In the genomic region with DNA sequence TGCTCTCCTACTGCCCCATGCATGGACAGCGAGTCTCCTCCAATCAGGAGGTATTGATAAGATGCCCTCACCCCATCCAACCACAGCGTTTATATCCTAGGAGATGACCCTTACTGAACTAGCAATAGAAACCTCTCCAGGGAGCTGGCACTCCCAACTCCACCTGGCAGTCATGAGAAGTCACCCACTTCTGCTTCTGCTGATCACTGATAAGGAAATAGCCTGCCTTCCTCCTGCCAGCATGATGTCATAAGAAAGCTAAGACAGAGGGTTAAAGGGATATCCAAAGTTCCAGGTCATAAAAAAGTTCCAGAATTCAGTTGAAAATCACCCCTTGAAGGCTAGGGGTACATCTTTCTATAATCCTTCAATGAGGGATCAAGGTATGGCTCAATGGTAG, we compare ENCODE assay signal across 23 mouse cellular contexts. TPM values are rescaled to one million over a fixed set of nuclear protein-coding genes. Genes with fewer than 3 reads are reported as not detected.
DNase-seq lines count a peak whose midpoint lies in the region; ATAC-seq and TF ChIP-seq lines count a peak whose summit lies in the region.
"Had no signal": no experiment of that assay in that cellular context is flagged by ENCODE, and none has a peak within 500 bp of the region (broad histone marks: within the 10 kb centered on the region; RNA-seq: fewer than 3 reads in every experiment).

No protein-coding gene starts in this region.

- no peak overlapping the region for H3K27ac ChIP-seq in gastrocnemius, adult 2 months
- H3K27ac ChIP-seq: hindbrain, postnatal 0 days; midbrain, embryonic 10.5 days; neural tube, embryonic 12.5 days had no signal

- DNase-seq in 416B (ENCODE audit: low read depth) (peak; percentile 87), liver (peak; percentile 41), MN1 (ENCODE audit: low spot score) (no peak)
- no peak for DNase-seq in gastrocnemius, adult 2 months
- no peak for DNase-seq in left cerebral cortex, postnatal 14 days (ENCODE audit: low spot score in 2 of 2)
- DNase-seq in cerebellum, postnatal 14 days = no peak
- DNase-seq: cerebellum, postnatal 36 days; gastrocnemius, postnatal 36 days; heart, postnatal 36 days; kidney, adult 8-10 months; kidney, postnatal 36 days; lung, postnatal 14 days; thymus, postnatal 4 days had no signal

- intact Hi-C loops in gastrocnemius, adult 2 months (cut with DNase I) = no loop called here
- intact Hi-C loops in left cerebral cortex, postnatal 14 days (cut with DNase I) = no loop called here

- H3K4me3 ChIP-seq in gastrocnemius, adult 2 months = no peak overlapping the region
- H3K4me3 ChIP-seq: heart, embryonic 12.5 days; midbrain, embryonic 10.5 days; neural tube, embryonic 12.5 days had no signal

- peak; percentile 46 for ATAC-seq in common myeloid progenitor, adult 5-6 weeks (replicated peaks; ENCODE audit: low read depth, poor library complexity, severe bottlenecking)
- peak; percentile 68 for ATAC-seq in megakaryocyte, adult 5-6 weeks (ENCODE audit: poor library complexity, severe bottlenecking)
- ATAC-seq: hindbrain, postnatal 0 days had no signal

- TF ChIP-seq CTCF in gastrocnemius, adult 2 months (IDR thresholded peaks at IDR 0.05) = no peak

RNA-seq across cellular contexts. Expression of gene Cldn3, which starts 9.8 kb away (rescaled TPM):
- total RNA-seq in common myeloid progenitor, adult 5-6 weeks (2017) = not detected in 2 replicates
- not detected in 2 replicates for total RNA-seq in megakaryocyte, adult 5-6 weeks (2015)
- total RNA-seq in megakaryocyte, adult 5-6 weeks (2017) = not detected in 2 replicates
- not detected for total RNA-seq in gastrocnemius, adult 2 months (2021)
- 1 to 10 TPM in 1 of 2 experiments, under 1 TPM in 1; 0.37 to 1.7 TPM for total RNA-seq in left cerebral cortex, postnatal 14 days (2021)
- total RNA-seq: CH12.LX; gastrocnemius, postnatal 36 days; monocyte, adult 5-6 weeks had no signal

RNA-seq across cellular contexts. Expression of gene Cldn4, which starts 29.4 kb away (rescaled TPM):
- 0.92 TPM in 1 of 2 replicates, not detected in the other for total RNA-seq in common myeloid progenitor, adult 5-6 weeks (2017)
- total RNA-seq in megakaryocyte, adult 5-6 weeks (2015) = not detected in 2 replicates
- not detected in 2 replicates for total RNA-seq in megakaryocyte, adult 5-6 weeks (2017)
- not detected for total RNA-seq in gastrocnemius, adult 2 months (2021)
- total RNA-seq in left cerebral cortex, postnatal 14 days (2021) = not detected
- total RNA-seq: gastrocnemius, postnatal 36 days; heart, postnatal 36 days; hindbrain, postnatal 0 days; layer of hippocampus, postnatal 14 days; left cerebral cortex, postnatal 25 days; monocyte, adult 5-6 weeks had no signal

RNA-seq across cellular contexts. Expression of gene Abhd11, which starts 32.8 kb away (rescaled TPM):
- total RNA-seq in common myeloid progenitor, adult 5-6 weeks (2017) = 37.5 and 40.1 TPM in 2 replicates
- total RNA-seq in megakaryocyte, adult 5-6 weeks (2015) = 52.5 and 55.0 TPM in 2 replicates
- total RNA-seq in megakaryocyte, adult 5-6 weeks (2017) = 22.9 and 32.7 TPM in 2 replicates
- total RNA-seq in gastrocnemius, adult 2 months (2021) = 10 to 100 TPM; 45.5 to 56.8 TPM
- total RNA-seq in left cerebral cortex, postnatal 14 days (2021) = 10 to 100 TPM; 41.2 to 42.0 TPM

RNA-seq across cellular contexts. Expression of gene Mettl27, which starts 44.0 kb away (rescaled TPM):
- 7.4 and 10.0 TPM in 2 replicates for total RNA-seq in common myeloid progenitor, adult 5-6 weeks (2017)
- total RNA-seq in megakaryocyte, adult 5-6 weeks (2015) = 0.46 and 3.0 TPM in 2 replicates
- total RNA-seq in megakaryocyte, adult 5-6 weeks (2017) = 0.89 and 1.3 TPM in 2 replicates
- total RNA-seq in gastrocnemius, adult 2 months (2021) = 1 to 10 TPM; 4.2 to 4.6 TPM
- 1 to 10 TPM; 7.3 TPM for total RNA-seq in left cerebral cortex, postnatal 14 days (2021)
- total RNA-seq: monocyte, adult 5-6 weeks had no signal

RNA-seq across cellular contexts. Expression of gene Stx1a, which starts 47.1 kb away (rescaled TPM):
- total RNA-seq in common myeloid progenitor, adult 5-6 weeks (2017) = 0.27 TPM in 1 of 2 replicates, not detected in the other
- total RNA-seq in megakaryocyte, adult 5-6 weeks (2015) = 0.09 TPM in 1 of 2 replicates, not detected in the other
- not detected in 2 replicates for total RNA-seq in megakaryocyte, adult 5-6 weeks (2017)
- total RNA-seq in gastrocnemius, adult 2 months (2021) = 1 to 10 TPM in 1 of 2 experiments, under 1 TPM in 1; 0.64 to 1.3 TPM
- 100 to 1,000 TPM; 413 to 473 TPM for total RNA-seq in left cerebral cortex, postnatal 14 days (2021)

Comparison
In these comparisons a context has a peak if more than half of its experiments do, and no peak if none do; other contexts are left out.
1. DNase-seq: peak in 416B (single experiment) and liver (single experiment); none in gastrocnemius, adult 2 months (single experiment), left cerebral cortex, postnatal 14 days (0 of 2), cerebellum, postnatal 14 days (0 of 2) and MN1 (single experiment).